Mouse (Mus musculus) limb, embryonic 10.5 days (tissue): ENCODE data around the gene Tsen2. TPM values are rescaled to one million over a fixed set of nuclear protein-coding genes. Genes with fewer than 3 reads are reported as not detected.

Source experiments
- DNase-seq: peaks from one replicate; pipeline ENCODE4 v3.0.0-alpha.2; 2017; ENCODE audit warnings: low spot score
- H3K27ac ChIP-seq: fragments of 300-500 bp; sonication (generic); 2 replicates; pipeline ENCODE4 v1.5.1; 2016; ENCODE audit warnings: mild to moderate bottlenecking
- H3K27me3 ChIP-seq: fragments of 300-500 bp; sonication (generic); 2 replicates; pipeline ENCODE4 v1.6.1; 2016; ENCODE audit warnings: low read depth, mild to moderate bottlenecking; ENCODE audit not compliant: poor library complexity, severe bottlenecking
- H3K36me3 ChIP-seq: fragments of 300-500 bp; sonication (generic); 2 replicates; pipeline ENCODE4 v1.6.1; 2016; ENCODE audit warnings: mild to moderate bottlenecking, moderate library complexity
- H3K4me1 ChIP-seq: fragments of 300-500 bp; sonication (generic); 2 replicates; pipeline ENCODE4 v1.6.1; 2016
- H3K4me3 ChIP-seq: fragments of 300-500 bp; sonication (generic); 2 replicates; pipeline ENCODE4 v1.5.1; 2016; ENCODE audit warnings: mild to moderate bottlenecking, moderate library complexity
- H3K9me3 ChIP-seq: fragments of 300-500 bp; sonication (generic); replicated peaks from 2 replicates; pipeline ENCODE4 v1.6.1; 2016; ENCODE audit warnings: mild to moderate bottlenecking
- WGBS: fragments of 180-500 bp; shearing (Covaris S2); methylation state at CpG from one replicate; pipeline ENCODE4 v1.1.7; 2016; 5-methylcytosine and 5-hydroxymethylcytosine counted together
- polyA plus RNA-seq: library from polyadenylated mRNA; unstranded; fragments of >200 nt; fragmentation: Nextera tagmentation; extraction: Ambion mirVana; gene quantifications from 2 replicates; pipeline ENCODE4 v1.2.1, GENCODE M21; 2016

The Tsen2 gene
- polyA plus RNA-seq, 1 experiment from 2014 or later = 34.5 TPM

DNA sequence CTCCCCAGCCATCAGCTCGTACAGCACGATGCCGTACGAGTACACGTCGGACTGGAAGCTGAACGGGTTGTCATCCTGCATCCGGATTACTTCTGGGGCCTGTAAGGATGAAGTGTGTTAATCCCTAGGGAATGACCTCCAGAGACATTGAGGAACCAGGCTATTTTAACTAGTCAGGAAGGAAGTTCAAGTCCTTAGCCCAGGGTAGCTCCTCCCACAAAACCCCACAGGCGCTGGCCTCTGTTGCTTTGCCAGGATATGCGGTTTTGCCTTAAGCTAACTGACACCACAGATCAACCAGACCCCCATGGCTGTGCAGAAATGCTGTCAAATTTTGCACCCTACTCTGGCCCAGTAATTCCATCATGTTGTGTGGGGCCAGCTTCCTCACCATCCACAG, 75.4 kb downstream of the Tsen2 start:
- no peak overlapping the region for H3K27ac ChIP-seq
- H3K4me1 ChIP-seq = no peaks in the 10 kb centered on the region
- H3K27me3 ChIP-seq = no peaks in the 10 kb centered on the region
- no peak for DNase-seq
- 90% methylated on average over 10 of the region's 10 CpGs for WGBS
- H3K36me3 ChIP-seq = peaks cover 100% of the 10 kb centered on the region
- no peak overlapping the region for H3K4me3 ChIP-seq
- no peaks in the 10 kb centered on the region for H3K9me3 ChIP-seq

DNA sequence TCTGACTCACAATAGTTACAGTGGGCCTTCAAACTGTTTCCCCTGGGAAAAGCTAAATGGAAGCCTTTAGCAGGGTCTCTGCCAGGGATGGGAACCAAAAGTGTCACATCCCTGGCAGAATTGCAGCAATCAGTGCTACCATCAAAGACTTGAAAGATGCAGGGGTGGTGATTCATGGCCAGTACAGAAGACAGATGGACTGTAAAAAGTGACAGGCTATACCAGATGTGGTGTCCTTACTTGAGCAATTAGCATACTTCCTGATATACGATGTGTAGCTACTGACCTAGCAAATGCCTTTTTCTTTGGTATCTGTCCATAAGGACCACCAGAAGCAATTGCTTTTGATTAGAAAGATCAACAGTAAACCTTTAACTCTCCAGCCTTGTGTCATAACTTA, 76.5 kb downstream of the Tsen2 start:
- no peak for DNase-seq
- 29% methylated on average over 1 of the region's 1 CpGs for WGBS
- Histone ChIP-seq H3K27ac (no peak overlapping the region), H3K27me3 (no peaks in the 10 kb centered on the region), H3K4me1 (no peaks in the 10 kb centered on the region), H3K36me3 (peaks cover 100% of the 10 kb centered on the region), H3K4me3 (no peak overlapping the region), H3K9me3 (no peaks in the 10 kb centered on the region)

DNA sequence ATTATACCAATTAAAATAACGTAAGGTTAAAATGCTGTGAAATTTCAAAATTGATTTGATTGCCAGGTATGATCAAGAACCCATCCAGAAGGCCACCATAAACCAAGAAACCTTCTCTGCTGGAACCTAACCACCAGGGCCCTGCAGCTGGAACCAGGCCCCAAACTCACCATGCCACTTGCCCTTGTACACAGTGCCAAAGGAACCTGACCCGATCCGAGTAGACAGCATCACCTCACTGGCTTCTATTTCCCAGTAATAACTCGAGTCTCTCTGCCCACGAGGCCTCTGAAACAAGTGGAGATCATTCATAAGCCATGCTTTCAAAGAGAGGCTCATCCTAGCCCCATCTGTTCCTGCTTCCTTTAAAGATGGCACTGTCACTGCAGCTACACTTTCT, 81.7 kb downstream of the Tsen2 start:
- Histone ChIP-seq H3K36me3 (peaks cover 100% of the 10 kb centered on the region), H3K4me1 (no peaks in the 10 kb centered on the region), H3K27me3 (no peaks in the 10 kb centered on the region), H3K27ac (no peak overlapping the region), H3K9me3 (no peaks in the 10 kb centered on the region), H3K4me3 (no peak overlapping the region)
- no peak for DNase-seq
- 95% methylated on average over 5 of the region's 5 CpGs for WGBS

Other genes starting within 250 kb of the Tsen2 start
- gene Pparg, start 183.7 kb upstream of the Tsen2 start, polyA plus RNA-seq = 0.26 and 0.39 TPM in 2 replicates
- 0.13 and 0.21 TPM in 2 replicates for gene Mkrn2os, start 47.9 kb downstream of the Tsen2 start, polyA plus RNA-seq
- 30.7 and 33.0 TPM in 2 replicates for gene Mkrn2, start 57.2 kb downstream of the Tsen2 start, polyA plus RNA-seq
- gene Raf1, start 132.0 kb downstream of the Tsen2 start, polyA plus RNA-seq = 121 TPM in 2 replicates
- 0.95 and 1.8 TPM in 2 replicates for gene Tmem40, start 217.7 kb downstream of the Tsen2 start, polyA plus RNA-seq
- 73.1 and 88.1 TPM in 2 replicates for gene Cand2, start 229.9 kb downstream of the Tsen2 start, polyA plus RNA-seq